Mouse (Mus musculus) small intestine, adult 2 months (tissue): Measurements from ENCODE around the gene Kcnd2.

Experiments used
- CTCF ChIP-seq: fragments of 200-500 bp; IDR thresholded peaks from 2 replicates; pipeline ENCODE4 v1.5.1; 2012; ENCODE audit warnings: low read depth, mild to moderate bottlenecking, control low read depth, inconsistent platforms, low read length, moderate library complexity, mixed read lengths; ENCODE audit not compliant: insufficient replicate concordance, insufficient read length; ENCODE audit errors: extremely low read depth
- POLR2A ChIP-seq: fragments of 200-500 bp; IDR thresholded peaks from 2 replicates; pipeline ENCODE4 v1.6.1; 2012; ENCODE audit warnings: low read depth, mild to moderate bottlenecking, control low read depth, inconsistent platforms, low read length, moderate library complexity

- no peak for TF ChIP-seq CTCF
- no peak for TF ChIP-seq POLR2A
Measured at GRCm38 (mm10) chr6:21664135-21664534, 448.8 kb downstream of the Kcnd2 start.
